Mouse (Mus musculus) kidney, embryonic 15.5 days (tissue): ENCODE measurements around the gene Sptbn4. TPM values are rescaled to one million over a fixed set of nuclear protein-coding genes. Genes with fewer than 3 reads are reported as not detected.
A peak's percentile ranks its signal among the peaks of the same experiment; 100 is the strongest.

ENCODE experiments used
- ATAC-seq: fragments of 200-750 bp; cut with Nextera tagmentation; replicated peaks from 2 replicates; pipeline ENCODE4 v1.8.0; 2017; ENCODE audit warnings: moderate TSS enrichment; ENCODE audit not compliant: low FRiP score
- H3K27ac ChIP-seq: fragments of 300-500 bp; sonication (generic); 2 replicates; pipeline ENCODE4 v1.5.1; 2015; ENCODE audit warnings: mild to moderate bottlenecking, inconsistent platforms
- H3K27me3 ChIP-seq: fragments of 300-500 bp; sonication (generic); 2 replicates; pipeline ENCODE4 v1.6.1; 2015; ENCODE audit warnings: inconsistent platforms
- H3K36me3 ChIP-seq: fragments of 300-500 bp; sonication (generic); 2 replicates; pipeline ENCODE4 v1.6.1; 2015; ENCODE audit warnings: inconsistent platforms
- H3K4me1 ChIP-seq: fragments of 300-500 bp; sonication (generic); 2 replicates; pipeline ENCODE4 v1.6.1; 2015; ENCODE audit warnings: inconsistent platforms
- H3K4me2 ChIP-seq: fragments of 300-500 bp; sonication (generic); 2 replicates; pipeline ENCODE4 v1.6.1; 2015; ENCODE audit warnings: moderate library complexity, mild to moderate bottlenecking, inconsistent platforms
- H3K4me3 ChIP-seq: fragments of 300-500 bp; sonication (generic); replicated peaks from 2 replicates; pipeline ENCODE4 v1.5.1; 2015; ENCODE audit warnings: mild to moderate bottlenecking, inconsistent platforms
- H3K9ac ChIP-seq: fragments of 300-500 bp; sonication (generic); 2 replicates; pipeline ENCODE4 v1.6.1; 2015; ENCODE audit warnings: mild to moderate bottlenecking, inconsistent platforms
- H3K9me3 ChIP-seq: fragments of 300-500 bp; sonication (generic); replicated peaks from 2 replicates; pipeline ENCODE4 v1.6.1; 2016; ENCODE audit warnings: inconsistent platforms
- whole genome bisulfite sequencing: fragments of 180-500 bp; shearing (Covaris S2); methylation state at CpG from one replicate; pipeline ENCODE4 v1.1.7; 2015; ENCODE audit warnings: mixed read lengths; 5-methylcytosine and 5-hydroxymethylcytosine counted together
- polyA plus RNA-seq: library from polyadenylated mRNA; unstranded; fragments of >200 nt; fragmentation: Nextera tagmentation; extraction: Ambion mirVana; gene quantifications from 2 replicates; pipeline ENCODE4 v1.2.1, GENCODE M21; 2015

Gene Sptbn4
- polyA plus RNA-seq, 1 experiment from 2014 or later = 0.39 TPM

DNA sequence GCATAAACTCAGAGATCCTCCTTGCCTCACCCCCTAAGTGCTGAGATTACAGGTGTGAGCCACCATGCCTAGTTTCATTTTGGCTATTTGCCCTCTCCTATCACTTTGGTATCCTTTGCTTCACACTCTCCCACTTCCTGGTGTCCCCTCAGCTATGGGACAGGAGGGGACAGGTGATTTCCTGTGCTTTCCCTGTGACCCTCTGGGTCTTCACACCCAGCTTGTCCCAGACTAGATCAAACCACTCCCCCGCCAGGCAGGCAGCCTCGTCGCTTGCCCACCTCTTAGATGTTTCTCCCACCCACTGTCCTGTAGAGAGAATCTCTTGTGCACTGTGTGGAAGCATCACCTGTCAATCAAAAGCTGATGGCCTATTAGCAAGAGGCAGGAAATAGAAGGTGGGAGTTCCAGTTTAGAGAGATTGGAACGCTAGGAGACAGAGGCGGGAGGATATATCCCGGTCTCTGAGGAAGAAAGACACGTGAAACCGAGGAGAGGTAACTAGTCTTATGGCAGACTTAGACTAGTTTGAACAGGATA is 136.4 kb downstream of the Sptbn4 start:
- Histone ChIP-seq H3K36me3 (peaks cover 20% of the 10 kb centered on the region), H3K27ac (no peak overlapping the region), H3K4me2 (peak overlapping the region; percentile 61; the same call in 1 of the 2 replicates), H3K4me3 (no peak overlapping the region), H3K9me3 (peaks cover 7% of the 10 kb centered on the region; the same call in 1 of the 2 replicates), H3K9ac (no peak overlapping the region), H3K27me3 (peaks cover 12% of the 10 kb centered on the region; the same call in 1 of the 2 replicates), H3K4me1 (peaks cover 37% of the 10 kb centered on the region)
- WGBS = 40% methylated on average over 8 of the region's 8 CpGs
- no peak for ATAC-seq

DNA sequence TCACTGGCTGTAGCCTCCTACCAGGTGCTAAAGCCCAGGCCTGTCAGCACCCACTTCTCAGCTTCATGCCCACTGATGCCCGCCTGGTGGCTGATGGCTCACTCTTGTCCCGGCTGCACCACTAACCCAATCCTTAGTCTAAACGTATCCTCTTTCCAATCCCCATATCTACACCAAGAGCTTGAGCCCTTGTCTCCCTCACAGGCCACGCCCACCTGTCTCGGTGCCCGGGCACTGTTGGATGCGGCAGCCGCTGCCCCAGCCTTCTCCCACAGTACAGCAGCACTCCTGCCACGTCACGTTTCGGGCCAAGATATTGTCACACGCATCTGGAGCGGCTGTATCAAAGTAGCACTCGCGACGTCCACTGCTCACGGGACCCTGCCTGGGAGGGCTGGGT is 137.2 kb downstream of the Sptbn4 start:
- Histone ChIP-seq H3K27me3 (peaks cover 12% of the 10 kb centered on the region; the same call in 1 of the 2 replicates), H3K4me2 (peak overlapping the region; percentile 61), H3K27ac (peak overlapping the region; percentile 46; the same call in 1 of the 2 replicates), H3K36me3 (peaks cover 20% of the 10 kb centered on the region), H3K4me3 (peak overlapping the region; percentile 35), H3K9ac (peak overlapping the region; percentile 12; the same call in 1 of the 2 replicates), H3K4me1 (peaks cover 33% of the 10 kb centered on the region), H3K9me3 (peaks cover 7% of the 10 kb centered on the region; the same call in 1 of the 2 replicates)
- ATAC-seq = peak; percentile 30
- WGBS = 5% methylated on average over 17 of the region's 17 CpGs

DNA sequence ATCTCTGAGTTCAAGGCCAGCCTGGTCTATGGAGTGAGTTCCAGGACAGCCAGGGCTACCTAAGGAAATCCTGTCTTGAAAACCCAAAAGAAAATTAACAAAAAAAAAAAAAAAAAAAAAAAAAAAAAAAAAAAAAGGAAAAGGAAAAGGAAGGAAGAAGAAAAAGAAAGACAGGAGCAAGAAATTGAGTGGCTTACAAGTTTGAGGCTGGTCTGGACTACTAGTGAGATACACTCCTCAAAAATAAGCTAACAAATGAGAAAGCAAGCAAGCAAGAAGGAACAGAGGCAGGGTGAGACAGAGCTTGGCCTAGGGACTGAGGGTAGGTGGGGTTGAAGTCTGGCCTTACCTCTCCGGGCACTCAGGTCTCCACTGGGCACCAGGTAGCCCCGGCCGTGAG is 137.7 kb downstream of the Sptbn4 start:
- Histone ChIP-seq H3K9me3 (peaks cover 7% of the 10 kb centered on the region; the same call in 1 of the 2 replicates), H3K4me1 (peaks cover 33% of the 10 kb centered on the region), H3K27me3 (peaks cover 12% of the 10 kb centered on the region; the same call in 1 of the 2 replicates), H3K36me3 (peaks cover 20% of the 10 kb centered on the region), H3K4me2 (peak overlapping the region; percentile 69), H3K4me3 (no peak overlapping the region; the same call in 1 of the 2 replicates), H3K9ac (no peak overlapping the region), H3K27ac (0 out of 2 replicates have a peak overlapping the region, but pooled peaks have one; percentile 46)
- no peak for ATAC-seq
- 37% methylated on average over 3 of the region's 3 CpGs for WGBS

DNA sequence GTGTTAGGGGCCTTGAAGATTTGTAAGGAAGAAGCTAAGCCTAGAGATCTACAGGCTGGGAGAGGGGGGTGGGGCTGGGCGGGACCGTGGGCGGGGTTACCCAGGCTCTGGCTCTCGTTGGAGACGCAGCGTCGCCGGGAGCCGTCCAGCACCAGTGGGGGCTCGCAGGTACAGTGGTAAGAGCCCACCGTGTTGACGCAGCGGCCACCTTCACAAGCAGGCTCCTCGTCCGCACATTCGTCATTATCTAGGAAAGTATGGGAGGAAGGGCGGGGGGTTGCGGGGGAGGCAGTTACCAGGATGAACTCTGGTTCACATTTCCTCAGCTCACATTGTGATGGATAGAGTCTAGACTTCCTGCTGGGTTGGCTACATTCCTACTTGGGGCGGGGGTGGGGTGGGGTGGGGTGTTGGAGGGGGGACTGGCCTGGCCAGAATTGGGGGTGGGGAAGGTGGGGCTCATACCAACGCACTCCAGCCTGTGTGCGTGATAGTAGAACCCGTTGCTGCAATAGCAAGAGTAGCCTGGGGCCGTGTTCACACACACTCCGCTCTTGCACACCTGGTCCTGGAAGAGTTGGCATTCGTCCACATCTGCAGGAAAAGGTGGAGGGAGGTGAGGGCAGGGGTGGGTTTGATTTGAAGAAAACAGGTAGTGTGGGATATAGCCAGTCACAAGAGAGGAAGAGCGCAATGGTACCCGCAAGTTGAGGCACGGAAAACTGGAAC is 138.5 kb downstream of the Sptbn4 start:
- H3K4me1 ChIP-seq = peaks cover 33% of the 10 kb centered on the region
- peak overlapping the region; percentile 38 for H3K4me3 ChIP-seq
- peak; percentile 62 for ATAC-seq
- H3K27ac ChIP-seq = peak overlapping the region; percentile 41; the same call in 1 of the 2 replicates
- H3K27me3 ChIP-seq = peaks cover 15% of the 10 kb centered on the region
- 10% methylated on average over 28 of the region's 28 CpGs for WGBS
- peaks cover 5% of the 10 kb centered on the region; the same call in 1 of the 2 replicates for H3K9me3 ChIP-seq
- 0 out of 2 replicates have a peak overlapping the region, but pooled peaks have one; percentile 21 for H3K9ac ChIP-seq
- peak overlapping the region; percentile 69 for H3K4me2 ChIP-seq
- peaks cover 14% of the 10 kb centered on the region for H3K36me3 ChIP-seq

DNA sequence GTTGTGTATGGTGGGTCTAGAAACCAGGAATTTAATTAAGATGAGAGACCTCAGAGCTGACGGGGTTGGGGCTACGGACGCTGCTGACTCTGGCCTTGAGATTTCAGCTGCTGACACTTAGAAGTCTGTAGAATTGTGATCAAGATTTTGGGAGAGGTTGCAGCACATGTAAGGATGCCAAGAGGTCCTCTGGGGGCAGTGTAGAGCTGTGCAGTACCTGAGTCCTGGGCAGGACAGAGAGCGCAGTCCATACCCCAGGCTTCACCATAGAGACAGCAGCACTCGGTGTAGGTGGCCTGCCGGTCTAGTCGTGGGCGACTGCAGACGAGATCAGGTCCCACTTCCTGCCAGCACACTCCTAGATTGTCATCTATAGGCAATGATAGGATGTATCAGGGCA is 139.9 kb downstream of the Sptbn4 start:
- no peak for ATAC-seq

More for the DNA sequence above, 139.9 kb downstream of the Sptbn4 start:
- no peak overlapping the region for H3K9ac ChIP-seq
- no peaks in the 10 kb centered on the region; the same call in 1 of the 2 replicates for H3K36me3 ChIP-seq
- WGBS = 74% methylated on average over 9 of the region's 9 CpGs
- H3K9me3 ChIP-seq = no peaks in the 10 kb centered on the region
- no peak overlapping the region for H3K4me3 ChIP-seq
- H3K27ac ChIP-seq = no peak overlapping the region
- H3K27me3 ChIP-seq = peaks cover 15% of the 10 kb centered on the region
- no peak overlapping the region for H3K4me2 ChIP-seq
- peaks cover 33% of the 10 kb centered on the region for H3K4me1 ChIP-seq

Other genes starting within 250 kb of the Sptbn4 start
- 4.4 and 5.2 TPM in 2 replicates for gene Itpkc, start 219.0 kb downstream of the Sptbn4 start, polyA plus RNA-seq
- gene Coq8b, start 214.7 kb downstream of the Sptbn4 start, polyA plus RNA-seq = 20.9 and 23.1 TPM in 2 replicates
- gene Numbl, start 189.3 kb downstream of the Sptbn4 start, polyA plus RNA-seq = 15.3 and 18.5 TPM in 2 replicates
- 31.0 and 41.7 TPM in 2 replicates for gene Ltbp4, start 110.0 kb downstream of the Sptbn4 start, polyA plus RNA-seq
- 43.6 and 53.1 TPM in 2 replicates for gene Shkbp1, start 91.7 kb downstream of the Sptbn4 start, polyA plus RNA-seq
- 1.9 TPM in 1 of 2 replicates, not detected in the other for gene Gm20479, start 90.3 kb downstream of the Sptbn4 start, polyA plus RNA-seq
- 44.5 and 57.4 TPM in 2 replicates for gene Blvrb, start 292 bp upstream of the Sptbn4 start, polyA plus RNA-seq
- gene Sertad3, start 26.1 kb upstream of the Sptbn4 start, polyA plus RNA-seq = 30.3 and 32.0 TPM in 2 replicates
- 40.5 and 41.0 TPM in 2 replicates for gene Sertad1, start 39.2 kb upstream of the Sptbn4 start, polyA plus RNA-seq
- 4.0 and 4.8 TPM in 2 replicates for gene Prx, start 51.6 kb upstream of the Sptbn4 start, polyA plus RNA-seq
- gene Hipk4, start 75.6 kb upstream of the Sptbn4 start, polyA plus RNA-seq = 0.39 and 0.92 TPM in 2 replicates
- gene Pld3, start 105.5 kb upstream of the Sptbn4 start, polyA plus RNA-seq = 83.1 and 90.5 TPM in 2 replicates
- gene 2310022A10Rik, start 105.5 kb upstream of the Sptbn4 start, polyA plus RNA-seq = 26.9 and 29.4 TPM in 2 replicates
- gene Akt2, start 143.9 kb upstream of the Sptbn4 start, polyA plus RNA-seq = 97.9 and 106 TPM in 2 replicates
- 0.28 and 0.86 TPM in 2 replicates for gene Ttc9b, start 206.2 kb upstream of the Sptbn4 start, polyA plus RNA-seq
- gene Map3k10, start 226.9 kb upstream of the Sptbn4 start, polyA plus RNA-seq = 6.5 and 7.6 TPM in 2 replicates
- gene Zfp607b, start 241.7 kb upstream of the Sptbn4 start, polyA plus RNA-seq = 3.4 and 4.6 TPM in 2 replicates